Mouse (Mus musculus) left cerebral cortex, adult 2 months (tissue): ENCODE data around the gene Pja2. TPM values are rescaled to one million over a fixed set of nuclear protein-coding genes. Genes with fewer than 3 reads are reported as not detected.
"Not testable (repeated sequence)": the region's sequence is repeated elsewhere in the genome, so short reads cannot be mapped to it uniquely, and the experiment has no call there.

Experiments used
- DNase-seq, 2 experiments: peaks; one replicate each; pipeline ENCODE4 v3.0.0; 2021 to 2022; ENCODE audit warnings: low spot score in 2 of 2, mixed read lengths in 1 of 2; ENCODE audit errors: extremely low spot score in 1 of 2
- H3K27ac ChIP-seq: fragments of 200-600 bp; 2 replicates; pipeline ENCODE4 v1.8.1; 2022
- H3K4me3 ChIP-seq: fragments of 200-600 bp; 2 replicates; pipeline ENCODE4 v1.8.1; 2022
- CTCF ChIP-seq: fragments of 200-600 bp; IDR thresholded peaks from 2 replicates; pipeline ENCODE4 v1.8.1; 2022; ENCODE audit warnings: antibody characterized with exemption, mild to moderate bottlenecking, moderate library complexity
- intact Hi-C: fragments of 180-260 bp; cut with DNase I; formaldehyde crosslinking; loops from one replicate; pipeline ENCODE4 v1.15.1; 2025
- microRNA-seq, 2 experiments: library from miRNA; unstranded; fragments of <30 nt; microRNA quantifications; one replicate each; pipeline ENCODE4 v1.2.0; 2021
- total RNA-seq, 2 experiments: library from RNA; stranded (reverse); gene quantifications; 2 replicates each; pipeline ENCODE4 v1.2.3; 2021

Gene Pja2
- total RNA-seq, 2 experiments from 2014 or later = 409 to 438 TPM

- no peak overlapping the region for H3K4me3 ChIP-seq
- intact Hi-C loops = loop anchor here (10.0 kb wide), 1 partner anchor 322 kb away; no protein-coding TSS in a partner anchor
- H3K27ac ChIP-seq = no peak overlapping the region
- TF ChIP-seq CTCF = no peak
- no peak for DNase-seq
Observed at GRCm38 (mm10) chr17:64276666-64277065, 55.0 kb downstream of the Pja2 start.

GRCm38 (mm10) chr17:64275188-64275587, 56.5 kb downstream of the Pja2 start:
- Histone ChIP-seq H3K4me3 (no peak overlapping the region), H3K27ac (no peak overlapping the region)
- no peak for DNase-seq
- no peak for TF ChIP-seq CTCF
- intact Hi-C loops = loop anchor here (10.0 kb wide), 1 partner anchor 320 kb away; no protein-coding TSS in a partner anchor

- intact Hi-C loops = loop anchor here (10.0 kb wide), 1 partner anchor 320 kb away; no protein-coding TSS in a partner anchor
- H3K4me3 ChIP-seq = no peak overlapping the region
- no peak for DNase-seq
- no peak for TF ChIP-seq CTCF
- no peak overlapping the region for H3K27ac ChIP-seq
Observed at GRCm38 (mm10) chr17:64274341-64275105, 57.2 kb downstream of the Pja2 start.

GRCm38 (mm10) chr17:64260571-64260970, 71.1 kb downstream of the Pja2 start:
- DNase-seq = no peak
- Histone ChIP-seq H3K27ac (no peak overlapping the region), H3K4me3 (no peak overlapping the region)
- no peak for TF ChIP-seq CTCF
- intact Hi-C loops = no loop called here

- intact Hi-C loops = no loop called here
- TF ChIP-seq CTCF = no peak
Observed at GRCm38 (mm10) chr17:64248246-64248645, 83.5 kb downstream of the Pja2 start.

GRCm38 (mm10) chr17:64242898-64243297, 88.8 kb downstream of the Pja2 start:
- Histone ChIP-seq H3K27ac (no peak overlapping the region), H3K4me3 (no peak overlapping the region)
- intact Hi-C loops = no loop called here
- DNase-seq = no peak
- no peak for TF ChIP-seq CTCF

More at GRCm38 (mm10) chr17:64248246-64248645, 83.5 kb downstream of the Pja2 start:
- Histone ChIP-seq H3K27ac (no peak overlapping the region), H3K4me3 (no peak overlapping the region)
- DNase-seq = no peak

- intact Hi-C loops = no loop called here
- DNase-seq = no peak
- H3K27ac ChIP-seq = no peak overlapping the region
- no peak overlapping the region for H3K4me3 ChIP-seq
- no peak for TF ChIP-seq CTCF
Observed at GRCm38 (mm10) chr17:64242310-64242859, 89.3 kb downstream of the Pja2 start.

- Histone ChIP-seq H3K4me3 (no peak overlapping the region), H3K27ac (no peak overlapping the region)
- no peak for DNase-seq
- no peak for TF ChIP-seq CTCF
- intact Hi-C loops = no loop called here
Observed at GRCm38 (mm10) chr17:64241544-64242292, 90.0 kb downstream of the Pja2 start.

GRCm38 (mm10) chr17:64232134-64232533, 99.6 kb downstream of the Pja2 start:
- intact Hi-C loops = loop anchor here (10.0 kb wide), 1 partner anchor 143 kb away; no protein-coding TSS in a partner anchor
- TF ChIP-seq CTCF = peak; percentile 41
- no peak for DNase-seq
- Histone ChIP-seq H3K27ac (no peak overlapping the region), H3K4me3 (no peak overlapping the region)

- not testable (repeated sequence) for DNase-seq, H3K4me3 ChIP-seq, H3K27ac ChIP-seq
- intact Hi-C loops = loop anchor here (10.0 kb wide), 1 partner anchor 143 kb away; no protein-coding TSS in a partner anchor
Observed at GRCm38 (mm10) chr17:64231637-64232036, 100.1 kb downstream of the Pja2 start.

GRCm38 (mm10) chr17:64231172-64231571, 100.5 kb downstream of the Pja2 start:
- DNase-seq = no peak
- intact Hi-C loops = loop anchor here (10.0 kb wide), 1 partner anchor 144 kb away; no protein-coding TSS in a partner anchor
- Histone ChIP-seq H3K4me3 (no peak overlapping the region), H3K27ac (no peak overlapping the region)
- peak; percentile 45 for TF ChIP-seq CTCF

Small RNA genes lying within 50 kb of the gene (microRNA-seq; reads per million reads assigned to microRNA genes)
- gene Gm24194 = 0 reads per million in 2 experiments
